Mouse (Mus musculus): ENCODE data around the gene Zfp217. TPM values are rescaled to one million over a fixed set of nuclear protein-coding genes. Genes with fewer than 3 reads are reported as not detected.

Gene Zfp217
- polyA plus RNA-seq, 1 experiment from 2014 or later: 4.5 TPM

DNA sequence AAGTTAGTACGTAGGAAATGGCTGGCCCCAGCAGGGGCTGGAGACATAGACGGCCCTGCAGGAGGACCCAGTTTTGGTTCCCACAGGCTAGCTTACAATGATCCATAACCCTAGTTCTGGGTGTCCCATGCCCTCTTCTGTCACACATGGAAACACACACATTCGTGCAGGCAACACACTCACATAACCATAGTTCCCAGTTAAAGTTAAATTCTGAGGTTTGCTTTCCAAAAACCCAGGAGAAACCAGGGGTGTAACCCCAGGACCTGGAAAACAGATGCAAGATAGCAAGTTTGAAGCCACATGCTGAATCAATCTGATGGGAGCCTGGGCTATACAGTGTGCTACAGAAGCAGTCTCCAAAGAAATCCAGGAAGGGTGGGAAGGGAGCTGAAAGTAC lies 40.1 kb downstream of the Zfp217 start:
- no peak overlapping the region for H3K9ac ChIP-seq (replicated peaks; ENCODE audit: low read depth, low read length)
- WGBS: 81% methylated on average over 3 of the region's 3 CpGs
- H3K4me3 ChIP-seq (ENCODE audit: low read depth, low read length): no peak overlapping the region
- no peak for ATAC-seq (ENCODE audit: insufficient number of reproducible peaks, insufficient read depth, low FRiP score, low read depth)
- H3K4me2 ChIP-seq (replicated peaks; ENCODE audit: low read depth, low read length): no peak overlapping the region
- no peaks in the 10 kb centered on the region for H3K27me3 ChIP-seq (ENCODE audit: control insufficient read depth, insufficient read depth, low read length)
- peaks cover 33% of the 10 kb centered on the region for H3K36me3 ChIP-seq (ENCODE audit: control insufficient read depth, insufficient read depth, low read length)
- H3K9me3 ChIP-seq (ENCODE audit: control insufficient read depth, low read depth, low read length): no peaks in the 10 kb centered on the region
- H3K27ac ChIP-seq (ENCODE audit: low read length): no peak overlapping the region
- no peaks in the 10 kb centered on the region for H3K4me1 ChIP-seq (ENCODE audit: control insufficient read depth, insufficient read depth, low read length)

DNA sequence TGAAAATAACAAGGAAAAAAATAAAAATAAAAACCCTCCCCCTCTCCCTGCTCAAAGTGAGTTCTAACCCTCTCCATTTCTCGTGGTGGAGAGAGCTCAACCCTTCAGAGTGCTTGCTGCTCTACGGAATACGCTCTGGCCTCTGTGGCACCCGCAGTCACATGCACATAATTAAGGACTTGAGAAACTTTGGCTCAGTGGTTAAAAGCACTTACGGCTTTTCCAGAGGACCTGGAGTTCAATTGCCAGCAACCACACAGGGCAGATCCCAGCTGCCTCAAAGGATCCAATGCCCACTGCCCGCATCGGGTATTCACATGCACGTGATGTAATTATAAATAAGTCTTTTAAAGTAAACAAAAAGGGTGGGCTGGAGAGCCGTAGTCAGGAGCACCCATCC lies 41.9 kb downstream of the Zfp217 start:
- no peaks in the 10 kb centered on the region for H3K27me3 ChIP-seq (ENCODE audit: control insufficient read depth, insufficient read depth, low read length)
- no peak overlapping the region for H3K9ac ChIP-seq (replicated peaks; ENCODE audit: low read depth, low read length)
- peaks cover 18% of the 10 kb centered on the region; the same call in 1 of the 2 replicates for H3K36me3 ChIP-seq (ENCODE audit: control insufficient read depth, insufficient read depth, low read length)
- no peak overlapping the region for H3K4me3 ChIP-seq (ENCODE audit: low read depth, low read length)
- H3K27ac ChIP-seq (ENCODE audit: low read length): 0 out of 2 replicates have a peak overlapping the region, but pooled peaks have one; percentile 10
- ATAC-seq (ENCODE audit: insufficient number of reproducible peaks, insufficient read depth, low FRiP score, low read depth): no peak
- no peaks in the 10 kb centered on the region for H3K4me1 ChIP-seq (ENCODE audit: control insufficient read depth, insufficient read depth, low read length)
- H3K4me2 ChIP-seq (replicated peaks; ENCODE audit: low read depth, low read length): no peak overlapping the region
- WGBS: 66% methylated on average over 9 of the region's 9 CpGs
- no peaks in the 10 kb centered on the region for H3K9me3 ChIP-seq (ENCODE audit: control insufficient read depth, low read depth, low read length)

GRCm38 (mm10) chr2:170104396-170104795 lies 43.5 kb downstream of the Zfp217 start:
- 88% methylated on average over 6 of the region's 6 CpGs for WGBS

DNA sequence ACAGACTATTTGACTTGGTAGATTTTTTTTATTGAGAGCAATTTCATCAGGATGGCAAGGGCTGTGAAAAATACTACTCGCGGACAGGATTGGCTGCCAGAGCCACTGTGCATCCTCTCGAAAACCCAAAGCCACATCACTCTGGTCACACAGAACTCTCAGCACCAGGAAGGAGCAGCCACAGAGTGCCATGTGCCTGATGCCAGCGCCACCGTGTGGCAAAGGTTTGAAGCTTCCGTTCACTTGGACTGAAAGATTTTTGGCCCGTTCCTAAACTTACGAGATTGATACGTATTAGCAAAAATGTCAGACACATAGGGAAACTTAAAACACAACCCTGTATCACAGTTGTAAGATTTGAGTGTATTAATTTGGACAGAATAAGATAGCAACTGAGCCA lies 44.1 kb downstream of the Zfp217 start:
- no peak overlapping the region for H3K27ac ChIP-seq (ENCODE audit: low read length)
- no peaks in the 10 kb centered on the region for H3K4me1 ChIP-seq (ENCODE audit: control insufficient read depth, insufficient read depth, low read length)
- H3K4me3 ChIP-seq (ENCODE audit: low read depth, low read length): no peak overlapping the region
- no peak overlapping the region for H3K9ac ChIP-seq (replicated peaks; ENCODE audit: low read depth, low read length)
- ATAC-seq (ENCODE audit: insufficient number of reproducible peaks, insufficient read depth, low FRiP score, low read depth): no peak
- no peaks in the 10 kb centered on the region for H3K27me3 ChIP-seq (ENCODE audit: control insufficient read depth, insufficient read depth, low read length)
- peaks cover under 1% of the 10 kb centered on the region; the same call in 1 of the 2 replicates for H3K36me3 ChIP-seq (ENCODE audit: control insufficient read depth, insufficient read depth, low read length)
- H3K4me2 ChIP-seq (replicated peaks; ENCODE audit: low read depth, low read length): no peak overlapping the region
- no peaks in the 10 kb centered on the region for H3K9me3 ChIP-seq (ENCODE audit: control insufficient read depth, low read depth, low read length)
- 50% methylated on average over 9 of the region's 9 CpGs for WGBS

More at GRCm38 (mm10) chr2:170104396-170104795, 43.5 kb downstream of the Zfp217 start:
- Histone ChIP-seq H3K4me3 (ENCODE audit: low read depth, low read length) (no peak overlapping the region), H3K36me3 (ENCODE audit: control insufficient read depth, insufficient read depth, low read length) (peaks cover 4% of the 10 kb centered on the region; the same call in 1 of the 2 replicates), H3K9ac (replicated peaks; ENCODE audit: low read depth, low read length) (no peak overlapping the region), H3K4me1 (ENCODE audit: control insufficient read depth, insufficient read depth, low read length) (no peaks in the 10 kb centered on the region), H3K27me3 (ENCODE audit: control insufficient read depth, insufficient read depth, low read length) (no peaks in the 10 kb centered on the region), H3K4me2 (replicated peaks; ENCODE audit: low read depth, low read length) (no peak overlapping the region), H3K9me3 (ENCODE audit: control insufficient read depth, low read depth, low read length) (no peaks in the 10 kb centered on the region), H3K27ac (ENCODE audit: low read length) (no peak overlapping the region)
- no peak for ATAC-seq (ENCODE audit: insufficient number of reproducible peaks, insufficient read depth, low FRiP score, low read depth)

GRCm38 (mm10) chr2:170103341-170103740 lies 44.6 kb downstream of the Zfp217 start:
- H3K36me3 ChIP-seq (ENCODE audit: control insufficient read depth, insufficient read depth, low read length): no peaks in the 10 kb centered on the region; the same call in 1 of the 2 replicates
- no peak overlapping the region for H3K27ac ChIP-seq (ENCODE audit: low read length)
- H3K4me1 ChIP-seq (ENCODE audit: control insufficient read depth, insufficient read depth, low read length): no peaks in the 10 kb centered on the region
- H3K9me3 ChIP-seq (ENCODE audit: control insufficient read depth, low read depth, low read length): no peaks in the 10 kb centered on the region
- H3K4me2 ChIP-seq (replicated peaks; ENCODE audit: low read depth, low read length): no peak overlapping the region
- no peak for ATAC-seq (ENCODE audit: insufficient number of reproducible peaks, insufficient read depth, low FRiP score, low read depth)
- 80% methylated on average over 5 of the region's 5 CpGs for WGBS
- no peak overlapping the region for H3K9ac ChIP-seq (replicated peaks; ENCODE audit: low read depth, low read length)
- no peaks in the 10 kb centered on the region for H3K27me3 ChIP-seq (ENCODE audit: control insufficient read depth, insufficient read depth, low read length)
- no peak overlapping the region for H3K4me3 ChIP-seq (ENCODE audit: low read depth, low read length)

GRCm38 (mm10) chr2:170101932-170102331 lies 46.0 kb downstream of the Zfp217 start:
- 78% methylated on average over 7 of the region's 7 CpGs for WGBS
- no peak overlapping the region for H3K4me3 ChIP-seq (ENCODE audit: low read depth, low read length)
- ATAC-seq (ENCODE audit: insufficient number of reproducible peaks, insufficient read depth, low FRiP score, low read depth): no peak

GRCm38 (mm10) chr2:170101132-170101531 lies 46.8 kb downstream of the Zfp217 start:
- Histone ChIP-seq H3K4me1 (ENCODE audit: control insufficient read depth, insufficient read depth, low read length) (no peaks in the 10 kb centered on the region), H3K27ac (ENCODE audit: low read length) (no peak overlapping the region), H3K9me3 (ENCODE audit: control insufficient read depth, low read depth, low read length) (no peaks in the 10 kb centered on the region), H3K27me3 (ENCODE audit: control insufficient read depth, insufficient read depth, low read length) (no peaks in the 10 kb centered on the region), H3K4me3 (ENCODE audit: low read depth, low read length) (no peak overlapping the region), H3K9ac (replicated peaks; ENCODE audit: low read depth, low read length) (no peak overlapping the region), H3K4me2 (replicated peaks; ENCODE audit: low read depth, low read length) (no peak overlapping the region), H3K36me3 (ENCODE audit: control insufficient read depth, insufficient read depth, low read length) (no peaks in the 10 kb centered on the region)
- ATAC-seq (ENCODE audit: insufficient number of reproducible peaks, insufficient read depth, low FRiP score, low read depth): 0 out of 2 replicates have a peak, but pooled peaks have one; percentile 68
- WGBS: 2% methylated on average over 12 of the region's 12 CpGs

More at GRCm38 (mm10) chr2:170101932-170102331, 46.0 kb downstream of the Zfp217 start:
- no peak overlapping the region for H3K4me2 ChIP-seq (replicated peaks; ENCODE audit: low read depth, low read length)
- H3K9ac ChIP-seq (replicated peaks; ENCODE audit: low read depth, low read length): no peak overlapping the region
- H3K36me3 ChIP-seq (ENCODE audit: control insufficient read depth, insufficient read depth, low read length): no peaks in the 10 kb centered on the region; the same call in 1 of the 2 replicates
- no peaks in the 10 kb centered on the region for H3K4me1 ChIP-seq (ENCODE audit: control insufficient read depth, insufficient read depth, low read length)
- no peak overlapping the region for H3K27ac ChIP-seq (ENCODE audit: low read length)
- H3K9me3 ChIP-seq (ENCODE audit: control insufficient read depth, low read depth, low read length): no peaks in the 10 kb centered on the region
- H3K27me3 ChIP-seq (ENCODE audit: control insufficient read depth, insufficient read depth, low read length): no peaks in the 10 kb centered on the region

DNA sequence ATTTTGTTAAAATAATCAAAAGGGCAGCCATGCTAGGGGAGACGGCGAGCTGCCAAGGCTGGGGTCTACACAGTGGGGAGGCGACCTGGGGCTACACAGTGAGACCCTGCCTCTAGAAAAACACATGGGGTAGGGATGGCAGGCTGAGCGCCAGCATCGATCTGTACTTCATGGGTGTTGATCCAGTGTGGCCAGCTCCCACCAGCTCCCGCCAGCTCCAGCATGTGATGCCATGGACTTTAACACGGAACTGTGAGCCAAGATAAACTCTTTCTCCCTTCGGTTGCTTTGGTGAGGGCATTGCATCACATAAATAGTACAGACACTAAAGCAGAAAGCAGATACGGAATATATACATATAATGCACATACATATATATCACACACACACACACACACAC lies 53.0 kb downstream of the Zfp217 start:
- no peak for ATAC-seq (ENCODE audit: insufficient number of reproducible peaks, insufficient read depth, low FRiP score, low read depth)
- Histone ChIP-seq H3K27ac (ENCODE audit: low read length) (no peak overlapping the region), H3K9me3 (ENCODE audit: control insufficient read depth, low read depth, low read length) (no peaks in the 10 kb centered on the region), H3K9ac (replicated peaks; ENCODE audit: low read depth, low read length) (no peak overlapping the region), H3K4me2 (replicated peaks; ENCODE audit: low read depth, low read length) (no peak overlapping the region), H3K36me3 (ENCODE audit: control insufficient read depth, insufficient read depth, low read length) (no peaks in the 10 kb centered on the region), H3K27me3 (ENCODE audit: control insufficient read depth, insufficient read depth, low read length) (no peaks in the 10 kb centered on the region), H3K4me1 (ENCODE audit: control insufficient read depth, insufficient read depth, low read length) (no peaks in the 10 kb centered on the region), H3K4me3 (ENCODE audit: low read depth, low read length) (no peak overlapping the region)
- WGBS: 94% methylated on average over 9 of the region's 9 CpGs

GRCm38 (mm10) chr2:170094220-170094619 lies 53.7 kb downstream of the Zfp217 start:
- no peak for ATAC-seq (ENCODE audit: insufficient number of reproducible peaks, insufficient read depth, low FRiP score, low read depth)
- no peak overlapping the region for H3K27ac ChIP-seq (ENCODE audit: low read length)
- 96% methylated on average over 17 of the region's 17 CpGs for WGBS
- no peak overlapping the region for H3K4me2 ChIP-seq (replicated peaks; ENCODE audit: low read depth, low read length)
- no peaks in the 10 kb centered on the region for H3K9me3 ChIP-seq (ENCODE audit: control insufficient read depth, low read depth, low read length)
- no peaks in the 10 kb centered on the region for H3K36me3 ChIP-seq (ENCODE audit: control insufficient read depth, insufficient read depth, low read length)
- no peaks in the 10 kb centered on the region for H3K4me1 ChIP-seq (ENCODE audit: control insufficient read depth, insufficient read depth, low read length)
- no peak overlapping the region for H3K4me3 ChIP-seq (ENCODE audit: low read depth, low read length)
- H3K9ac ChIP-seq (replicated peaks; ENCODE audit: low read depth, low read length): no peak overlapping the region
- no peaks in the 10 kb centered on the region for H3K27me3 ChIP-seq (ENCODE audit: control insufficient read depth, insufficient read depth, low read length)
